Mouse (Mus musculus) layer of hippocampus, postnatal 14 days (tissue): ENCODE results near the gene Zfp970. TPM values are rescaled to one million over a fixed set of nuclear protein-coding genes. Genes with fewer than 3 reads are reported as not detected.

Experiments
- total RNA-seq, 2 experiments: library from RNA; stranded (reverse); gene quantifications; 2 replicates each; pipeline ENCODE4 v1.2.3; 2021

Zfp970 gene
- total RNA-seq, 2 experiments from 2014 or later: 35.4 to 41.2 TPM

Other genes with a start within 250 kb of the Zfp970 start
- 1 to 10 TPM; 1.2 to 1.3 TPM for gene Gm14409, start 197.7 kb upstream of the Zfp970 start, total RNA-seq
- gene Gm14412, start 140.4 kb upstream of the Zfp970 start, total RNA-seq: 1 to 10 TPM; 3.9 to 4.1 TPM
- 10 to 100 TPM; 36.2 to 38.6 TPM for gene Gm14418, start 66.4 kb upstream of the Zfp970 start, total RNA-seq
- 10 to 100 TPM; 34.2 to 38.9 TPM for gene Gm14403, start 33.5 kb downstream of the Zfp970 start, total RNA-seq
- gene Gm14406, start 113.5 kb downstream of the Zfp970 start, total RNA-seq: not detected